Mouse (Mus musculus) erythroblast, embryonic 14.5 days (primary cell): ENCODE results near the gene Eif3i. TPM values are rescaled to one million over a fixed set of nuclear protein-coding genes. Genes with fewer than 3 reads are reported as not detected.

Source experiments
- H3K27me3 ChIP-seq: 2 replicates; pipeline ENCODE4 v1.6.1; 2012; ENCODE audit warnings: inconsistent platforms; ENCODE audit not compliant: control insufficient read depth
- H3K36me3 ChIP-seq: 2 replicates; pipeline ENCODE4 v1.6.1; 2012; ENCODE audit warnings: mild to moderate bottlenecking, inconsistent platforms; ENCODE audit not compliant: control insufficient read depth
- H3K4me1 ChIP-seq: 2 replicates; pipeline ENCODE4 v1.6.1; 2012; ENCODE audit warnings: inconsistent platforms; ENCODE audit not compliant: control insufficient read depth
- H3K4me3 ChIP-seq: replicated peaks from 2 replicates; pipeline ENCODE3; 2012; ENCODE audit warnings: moderate library complexity, mild to moderate bottlenecking, inconsistent platforms
- H3K9me3 ChIP-seq: 2 replicates; pipeline ENCODE4 v1.6.1; 2012; ENCODE audit warnings: low read length, inconsistent platforms, mixed read lengths; ENCODE audit not compliant: control insufficient read depth
- GATA1 ChIP-seq: IDR thresholded peaks from 2 replicates; pipeline ENCODE4 v1.6.1; 2012; ENCODE audit warnings: low read length, inconsistent platforms, mixed read lengths
- TAL1 ChIP-seq: IDR thresholded peaks from 3 replicates; pipeline ENCODE4 v1.6.1; 2012; ENCODE audit warnings: low read length, inconsistent platforms, mixed read lengths
- polyA plus RNA-seq: library from polyadenylated mRNA; stranded (reverse); fragments of >175 nt; gene quantifications from 2 replicates; pipeline ENCODE4 v1.2.3, GENCODE M21; 2012

Eif3i gene
- polyA plus RNA-seq, 1 experiment: 16.7 TPM

DNA sequence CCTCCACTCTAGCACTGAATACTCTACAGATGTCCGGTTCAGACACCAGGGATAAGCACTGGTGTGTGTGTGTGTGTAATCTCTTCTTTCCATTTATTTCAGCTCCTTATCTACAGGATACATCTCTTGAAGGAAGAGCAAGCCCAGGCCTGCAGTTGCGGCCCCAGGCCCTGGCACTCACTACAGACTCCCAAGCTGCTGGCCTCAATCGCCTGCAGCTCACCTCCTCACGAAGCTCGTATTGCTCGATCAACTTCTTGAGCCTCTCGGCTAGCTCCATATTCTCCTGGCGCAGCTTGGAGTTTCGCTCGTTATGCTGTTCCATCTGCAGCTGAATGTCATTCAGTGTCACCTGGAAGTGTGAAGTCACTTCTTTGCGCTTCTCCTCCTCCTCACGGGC, 31.4 kb upstream of the Eif3i start:
- Histone ChIP-seq H3K4me1 (peaks cover 32% of the 10 kb centered on the region), H3K9me3 (no peaks in the 10 kb centered on the region), H3K36me3 (peaks cover 95% of the 10 kb centered on the region), H3K4me3 (no peak overlapping the region), H3K27me3 (no peaks in the 10 kb centered on the region)
- TF ChIP-seq TAL1: no peak
- TF ChIP-seq GATA1: no peak

GRCm38 (mm10) chr4:129630944-129631343, 30.5 kb upstream of the Eif3i start:
- Histone ChIP-seq H3K9me3 (no peaks in the 10 kb centered on the region), H3K4me3 (no peak overlapping the region), H3K27me3 (no peaks in the 10 kb centered on the region), H3K4me1 (peaks cover 39% of the 10 kb centered on the region), H3K36me3 (peaks cover 95% of the 10 kb centered on the region)
- TF ChIP-seq GATA1: no peak
- TF ChIP-seq TAL1: no peak

GRCm38 (mm10) chr4:129626035-129626434, 25.6 kb upstream of the Eif3i start:
- Histone ChIP-seq H3K9me3 (no peaks in the 10 kb centered on the region), H3K4me1 (peaks cover 55% of the 10 kb centered on the region), H3K4me3 (no peak overlapping the region), H3K27me3 (no peaks in the 10 kb centered on the region), H3K36me3 (peaks cover 59% of the 10 kb centered on the region)
- TF ChIP-seq GATA1 (no peak), TAL1 (no peak)

- Histone ChIP-seq H3K27me3 (no peaks in the 10 kb centered on the region), H3K9me3 (no peaks in the 10 kb centered on the region), H3K36me3 (peaks cover 58% of the 10 kb centered on the region), H3K4me1 (peaks cover 61% of the 10 kb centered on the region), H3K4me3 (no peak overlapping the region)
- no peak for TF ChIP-seq TAL1
- TF ChIP-seq GATA1: no peak
Observed at GRCm38 (mm10) chr4:129625496-129625895, 25.0 kb upstream of the Eif3i start.

- TF ChIP-seq TAL1 (no peak), GATA1 (no peak)
- Histone ChIP-seq H3K4me3 (peak overlapping the region; percentile 18), H3K9me3 (no peaks in the 10 kb centered on the region), H3K36me3 (peaks cover 54% of the 10 kb centered on the region), H3K27me3 (no peaks in the 10 kb centered on the region), H3K4me1 (peaks cover 63% of the 10 kb centered on the region)
Observed at GRCm38 (mm10) chr4:129625029-129625370, 24.6 kb upstream of the Eif3i start.

DNA sequence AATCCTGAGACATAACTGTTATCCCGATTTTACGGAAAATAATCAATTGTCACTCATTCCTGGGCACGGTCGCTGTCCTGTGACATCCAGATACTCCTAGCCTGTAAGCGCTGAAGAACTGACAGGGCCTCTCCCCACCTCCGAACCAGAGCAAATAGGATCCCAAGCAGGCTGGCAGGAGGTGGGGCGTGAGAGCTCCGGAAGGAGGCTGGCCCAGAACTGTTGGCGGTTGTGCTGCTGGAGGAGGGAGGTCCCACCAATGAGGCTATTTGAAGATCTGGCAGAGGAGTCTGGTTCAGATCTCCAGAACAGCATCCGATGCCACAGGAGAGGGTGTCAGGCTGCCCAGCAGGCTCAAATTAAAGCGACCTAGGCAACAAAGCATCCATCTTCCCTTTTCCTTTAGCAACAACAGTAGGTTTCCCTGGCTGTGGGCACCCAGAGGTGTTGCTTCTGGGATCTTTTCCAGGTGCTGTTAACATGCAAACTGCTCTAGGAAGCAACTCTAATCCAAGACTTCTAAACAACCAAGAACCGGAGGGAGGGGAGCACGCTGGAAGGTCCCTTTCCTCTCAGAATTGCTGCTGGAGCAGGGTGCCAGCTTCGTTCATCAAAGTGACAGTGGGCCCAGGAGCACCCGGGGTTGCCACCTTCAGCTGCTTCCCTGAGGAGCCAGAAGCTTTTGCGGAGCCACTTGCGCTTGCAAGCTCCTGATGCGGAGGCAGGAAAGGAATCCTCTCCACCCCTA, 24.0 kb upstream of the Eif3i start:
- H3K27me3 ChIP-seq: no peaks in the 10 kb centered on the region
- peaks cover 49% of the 10 kb centered on the region for H3K36me3 ChIP-seq
- H3K4me3 ChIP-seq: peak overlapping the region; percentile 69
- TF ChIP-seq GATA1: no peak
- no peak for TF ChIP-seq TAL1
- H3K4me1 ChIP-seq: peaks cover 67% of the 10 kb centered on the region
- no peaks in the 10 kb centered on the region for H3K9me3 ChIP-seq

DNA sequence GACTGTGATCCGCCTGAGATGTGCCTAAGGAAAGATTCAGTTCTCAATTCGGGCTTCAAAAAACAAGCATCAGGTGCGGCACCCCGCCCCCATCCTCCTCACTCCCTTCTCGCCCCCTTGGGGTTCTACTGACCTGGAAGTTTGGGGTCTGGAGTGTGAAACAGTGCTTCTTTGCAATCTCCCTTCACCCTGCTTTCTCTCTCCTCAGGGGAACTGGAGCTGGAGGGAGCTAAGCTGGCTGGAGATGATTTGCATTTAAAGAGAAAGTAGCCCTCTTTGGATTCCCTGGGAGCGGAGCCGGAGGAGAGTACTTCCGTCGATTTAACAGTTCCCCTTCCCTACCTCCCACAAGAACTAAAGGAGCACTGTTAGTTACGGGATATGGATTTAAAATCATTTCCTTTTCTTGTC, 23.2 kb upstream of the Eif3i start, which contains the start of gene Ccdc28b:
Ccdc28b (minus strand) TSS at position 267 of the 411 bp plus-strand sequence.
- Histone ChIP-seq H3K4me1 (peaks cover 73% of the 10 kb centered on the region), H3K4me3 (peak within 1 kb of the TSS; percentile 69), H3K9me3 (no peaks in the 10 kb centered on the region), H3K36me3 (peaks cover 41% of the 10 kb centered on the region), H3K27me3 (no peaks in the 10 kb centered on the region)
- TF ChIP-seq GATA1: no peak
- no peak for TF ChIP-seq TAL1

- Histone ChIP-seq H3K4me1 (peaks cover 80% of the 10 kb centered on the region), H3K36me3 (peaks cover 34% of the 10 kb centered on the region), H3K27me3 (no peaks in the 10 kb centered on the region), H3K9me3 (no peaks in the 10 kb centered on the region), H3K4me3 (peak overlapping the region; percentile 69)
- TF ChIP-seq TAL1: no peak
- TF ChIP-seq GATA1: no peak
Observed at GRCm38 (mm10) chr4:129622803-129623535, 22.5 kb upstream of the Eif3i start.

GRCm38 (mm10) chr4:129622120-129622802, 21.8 kb upstream of the Eif3i start:
- Histone ChIP-seq H3K4me1 (peaks cover 87% of the 10 kb centered on the region), H3K9me3 (no peaks in the 10 kb centered on the region), H3K4me3 (peak overlapping the region; percentile 69), H3K27me3 (no peaks in the 10 kb centered on the region), H3K36me3 (peaks cover 30% of the 10 kb centered on the region)
- TF ChIP-seq GATA1 (0 out of 2 replicates have a peak, but pooled peaks have one; percentile 15), TAL1 (no peak)
